Mouse (Mus musculus): Measurements from ENCODE around the gene Slc6a17.

The Slc6a17 gene

DNA sequence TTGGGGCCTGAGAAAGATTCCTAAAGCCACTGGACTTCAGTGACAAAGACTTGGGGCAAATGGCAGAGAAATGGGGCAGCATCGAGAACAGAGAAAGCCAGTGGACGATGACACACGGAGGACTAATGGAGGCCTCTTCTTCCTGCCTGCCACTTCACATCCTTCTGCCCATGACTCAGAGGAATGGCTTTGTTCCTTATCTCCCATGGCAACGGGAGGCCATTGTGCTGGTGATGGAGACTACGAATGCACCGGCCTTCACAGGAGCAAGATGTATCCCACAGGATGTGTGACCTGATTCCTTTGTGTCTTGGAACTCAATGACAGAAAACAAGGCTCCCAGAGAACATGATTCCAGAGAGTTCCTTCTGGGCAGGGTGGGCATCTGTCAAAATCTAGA is 6.7 kb upstream of the Slc6a17 start:
- DNase-seq (ENCODE audit: low read depth, low spot score): no peak

DNA sequence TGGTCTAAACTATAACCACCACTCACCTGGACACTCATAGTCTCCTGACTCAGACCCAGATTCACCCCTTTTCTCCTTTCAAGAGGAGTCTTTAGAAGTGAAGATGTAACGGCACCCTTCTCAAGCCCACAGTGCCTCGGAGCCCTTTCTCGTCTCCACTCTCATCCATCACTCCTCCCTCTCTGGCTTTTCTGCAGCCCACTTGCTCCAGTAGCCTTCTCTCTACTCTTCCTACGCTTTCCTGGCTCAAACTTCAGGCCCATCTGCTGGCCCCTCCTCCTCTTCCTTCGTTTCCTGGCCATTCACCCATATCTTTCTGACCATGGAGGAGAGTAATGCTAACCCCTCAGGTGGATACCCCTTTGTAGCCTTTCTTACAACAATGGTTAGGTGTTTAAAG is 3.1 kb upstream of the Slc6a17 start:
- no peak for DNase-seq (ENCODE audit: low read depth, low spot score)

DNA sequence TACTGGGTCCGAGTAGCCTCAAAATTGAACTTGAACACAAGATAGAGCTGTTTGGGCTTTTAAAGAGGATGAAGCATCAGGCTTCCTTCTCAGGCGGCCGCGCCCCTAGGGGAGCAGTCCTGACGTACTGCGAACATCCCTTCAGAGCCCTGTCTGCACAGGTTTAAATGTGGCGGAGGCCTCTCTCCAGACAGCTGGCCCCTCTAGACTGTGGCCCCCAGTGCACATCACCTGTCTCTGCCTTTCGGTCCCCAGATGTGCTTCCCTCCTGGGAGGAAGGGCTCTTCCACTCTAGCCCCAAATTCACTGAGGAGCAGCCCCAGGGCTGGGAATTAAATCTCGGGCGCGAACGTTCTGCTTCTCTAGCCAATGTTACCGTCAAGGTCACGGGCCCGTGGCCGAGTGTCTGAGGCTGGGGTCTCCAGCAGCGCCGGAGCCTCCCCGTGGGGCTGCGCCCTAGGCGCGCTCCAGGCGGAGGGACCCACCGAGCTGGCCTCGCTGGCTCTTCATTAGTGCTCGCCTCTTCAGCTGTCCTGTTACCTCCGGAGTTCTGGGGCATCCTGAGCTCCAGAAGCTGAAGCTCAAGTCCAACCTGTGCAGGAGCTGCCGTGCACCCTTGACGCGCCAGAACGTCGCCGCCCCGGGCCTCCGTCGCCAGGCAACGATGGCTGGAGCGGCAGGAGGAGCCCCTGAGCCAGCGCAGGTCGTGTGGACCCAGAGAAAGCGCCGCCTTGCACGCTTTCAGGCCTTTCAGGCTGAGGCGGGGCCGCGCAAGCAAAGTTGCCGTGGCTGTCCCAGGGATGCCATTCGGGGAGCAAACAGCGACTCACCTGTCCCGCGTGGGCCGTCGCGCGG is 815 bp downstream of the Slc6a17 start:
- no peak for DNase-seq (ENCODE audit: low read depth, low spot score)

DNA sequence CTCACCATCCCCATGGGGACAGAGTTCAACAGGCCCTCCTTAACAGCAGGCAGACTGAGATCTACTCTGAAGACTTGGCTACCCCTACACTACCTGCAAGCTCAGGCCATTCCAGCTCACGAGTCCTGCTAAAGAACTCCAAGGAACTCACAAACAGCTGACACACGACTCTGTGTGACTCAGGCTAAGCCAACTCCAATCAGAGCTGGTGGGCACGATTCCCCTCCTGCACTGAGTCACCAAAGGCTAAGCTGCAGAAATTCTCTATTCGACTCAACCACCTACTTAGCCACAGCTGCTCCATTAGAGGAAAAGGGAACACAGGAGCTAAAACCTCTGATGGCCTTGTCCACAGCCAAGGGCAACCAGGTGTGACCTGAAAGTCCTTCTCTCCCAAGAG is 1.8 kb downstream of the Slc6a17 start:
- no peak for DNase-seq (ENCODE audit: low read depth, low spot score)

DNA sequence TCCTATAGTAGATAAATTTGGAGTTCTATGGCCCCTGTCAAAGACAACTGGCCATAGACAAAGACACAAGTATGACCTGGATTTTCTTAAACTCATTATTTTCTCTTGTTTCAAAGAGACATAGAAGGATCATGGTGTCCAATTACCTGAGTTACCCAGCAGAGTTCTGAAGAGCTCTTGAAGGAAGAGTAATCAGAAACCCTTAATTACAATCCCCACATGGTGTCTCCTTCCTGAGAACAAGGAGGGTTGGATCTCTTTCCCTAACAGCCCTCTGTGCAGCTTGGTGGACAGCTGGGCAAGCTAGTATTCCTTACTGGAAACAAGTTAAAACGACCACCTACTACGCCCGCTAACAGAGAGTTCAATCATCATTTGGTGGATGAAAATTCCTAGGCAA is 6.4 kb downstream of the Slc6a17 start:
- no peak for DNase-seq (ENCODE audit: low read depth, low spot score)

DNA sequence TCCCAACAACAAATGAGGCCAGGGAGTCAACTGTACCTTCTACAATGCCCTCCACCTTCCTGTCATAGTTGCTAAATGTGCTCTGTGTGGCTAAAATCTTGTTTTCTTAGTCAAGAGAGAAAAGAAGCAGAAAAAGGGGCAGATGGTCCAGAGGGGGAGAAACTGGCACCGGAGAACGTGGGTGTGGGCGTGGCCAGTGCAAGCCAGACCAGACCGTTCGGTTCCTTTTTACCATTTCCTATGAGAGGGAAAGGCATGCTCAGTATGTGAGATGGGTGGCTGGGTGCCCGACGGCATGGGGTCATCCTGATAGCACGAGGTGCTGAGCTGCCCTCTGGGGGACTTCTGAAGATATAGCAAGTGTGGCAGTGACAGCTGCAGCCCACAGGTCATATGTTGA is 9.1 kb downstream of the Slc6a17 start:
- DNase-seq (ENCODE audit: low read depth, low spot score): no peak

- no peak for DNase-seq (ENCODE audit: low read depth, low spot score)
Measured at GRCm38 (mm10) chr3:107507966-107508365, 9.9 kb downstream of the Slc6a17 start.

- no peak for DNase-seq (ENCODE audit: low read depth, low spot score)
Measured at GRCm38 (mm10) chr3:107506531-107506930, 11.3 kb downstream of the Slc6a17 start.

- DNase-seq (ENCODE audit: low read depth, low spot score): no peak
Measured at GRCm38 (mm10) chr3:107505464-107506367, 12.1 kb downstream of the Slc6a17 start.

DNA sequence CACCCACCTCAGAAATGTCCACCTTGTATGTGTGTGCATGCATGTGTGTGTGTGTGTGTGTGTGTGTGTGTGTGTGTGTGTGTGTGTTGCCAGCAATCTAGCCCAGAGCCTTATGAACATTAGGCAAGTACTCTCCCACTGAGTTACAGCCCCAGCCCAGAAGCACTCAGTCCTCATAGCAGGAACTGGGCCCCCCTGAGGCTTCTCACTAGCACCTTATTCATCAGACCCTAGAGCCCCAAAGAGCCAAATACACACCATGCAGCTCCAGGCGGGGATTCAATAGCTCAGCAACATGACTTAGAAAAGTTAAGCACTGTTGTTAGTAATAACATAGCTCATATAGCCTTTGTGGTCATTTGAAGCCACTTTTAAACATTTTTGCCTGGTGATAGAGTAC is 13.3 kb downstream of the Slc6a17 start:
- no peak for DNase-seq (ENCODE audit: low read depth, low spot score)

- DNase-seq (ENCODE audit: low read depth, low spot score): no peak
Measured at GRCm38 (mm10) chr3:107503716-107504115, 14.1 kb downstream of the Slc6a17 start.

DNA sequence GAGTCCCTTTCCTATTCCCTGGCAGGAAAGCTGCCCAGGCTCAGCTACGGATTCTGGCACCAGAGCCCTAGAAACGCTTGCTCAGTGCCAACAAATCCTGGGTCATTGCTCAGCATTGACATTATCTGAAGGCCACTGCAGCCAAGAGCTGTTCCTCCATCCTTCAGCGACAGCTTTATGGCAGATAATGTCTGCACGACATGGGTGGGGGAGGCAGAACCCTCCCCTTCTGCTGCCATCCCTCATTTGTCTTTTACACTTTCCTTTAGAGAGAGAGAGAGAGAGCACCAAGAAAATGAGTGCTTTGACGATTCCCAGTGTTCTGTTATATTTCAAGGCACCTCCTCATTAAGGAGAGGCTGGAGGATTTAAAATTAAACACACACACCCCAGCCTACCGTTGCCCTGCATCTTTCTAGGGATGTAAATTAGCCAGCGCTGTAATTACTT is 16.1 kb downstream of the Slc6a17 start:
- no peak for DNase-seq (ENCODE audit: low read depth, low spot score)

- no peak for DNase-seq (ENCODE audit: low read depth, low spot score)
Measured at GRCm38 (mm10) chr3:107500301-107500700, 17.5 kb downstream of the Slc6a17 start.

GRCm38 (mm10) chr3:107496086-107496850 is 21.6 kb downstream of the Slc6a17 start:
- no peak for DNase-seq (ENCODE audit: low read depth, low spot score)

- DNase-seq (ENCODE audit: low read depth, low spot score): no peak
Measured at GRCm38 (mm10) chr3:107495524-107495923, 22.3 kb downstream of the Slc6a17 start.

DNA sequence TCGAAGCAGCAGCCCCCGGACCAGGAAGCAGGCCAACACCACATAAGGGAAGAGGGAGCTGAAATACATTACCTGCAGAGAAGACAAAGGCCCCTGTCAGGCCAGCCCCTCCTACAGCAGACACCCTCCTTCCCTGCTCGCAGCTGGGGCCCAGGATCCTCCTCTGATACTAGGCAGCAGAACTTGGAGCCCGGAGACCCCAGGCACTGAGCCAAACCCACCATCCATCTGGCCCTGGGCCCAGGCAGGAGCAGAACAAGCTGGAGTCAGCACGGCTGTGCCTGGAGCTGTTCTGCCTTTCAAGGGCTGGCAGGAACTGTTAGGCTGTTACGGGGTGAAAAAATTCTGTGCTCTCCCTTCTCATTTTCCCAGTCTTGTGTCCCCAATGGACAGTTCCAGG is 26.4 kb downstream of the Slc6a17 start:
- DNase-seq (ENCODE audit: low read depth, low spot score): no peak

DNA sequence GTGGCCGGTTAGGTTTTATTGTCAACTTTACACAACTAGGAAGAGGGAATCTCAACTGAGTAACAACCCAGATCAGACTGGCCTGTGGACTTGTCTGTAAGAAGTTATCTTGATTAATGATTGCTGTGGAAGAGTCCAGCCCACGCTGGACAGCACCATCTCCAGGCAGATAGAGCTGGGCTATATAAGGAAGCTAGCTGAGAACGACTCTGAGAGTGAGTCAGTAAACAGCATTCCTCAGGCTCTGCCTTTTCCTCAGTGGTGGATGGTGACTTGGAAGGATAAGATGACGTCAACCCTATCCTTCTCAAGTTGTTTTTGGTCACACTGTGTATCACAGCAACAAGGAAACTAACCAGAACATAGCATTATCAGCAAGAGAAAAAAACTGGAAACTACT is 29.2 kb downstream of the Slc6a17 start:
- DNase-seq (ENCODE audit: low read depth, low spot score): no peak

DNA sequence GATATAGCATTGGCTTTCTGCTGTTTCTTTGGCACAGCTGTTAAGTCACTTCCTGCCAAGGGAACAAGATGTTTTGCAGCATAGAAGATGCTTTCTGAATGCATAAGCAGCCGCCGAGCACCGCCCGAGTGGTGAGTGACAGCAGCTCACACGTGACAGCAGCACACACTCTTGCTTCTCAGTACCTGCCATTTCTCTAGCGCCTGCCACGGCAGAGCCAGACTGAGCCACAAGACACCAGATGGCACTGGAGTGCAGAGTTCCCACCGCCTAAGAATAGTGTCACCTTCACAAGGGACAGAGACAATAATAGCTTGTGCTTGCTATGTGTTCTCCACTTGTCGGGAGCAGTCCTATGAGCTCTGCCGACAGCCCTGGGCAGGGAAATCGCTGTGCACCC is 34.5 kb downstream of the Slc6a17 start:
- DNase-seq (ENCODE audit: low read depth, low spot score): peak; percentile 30

DNA sequence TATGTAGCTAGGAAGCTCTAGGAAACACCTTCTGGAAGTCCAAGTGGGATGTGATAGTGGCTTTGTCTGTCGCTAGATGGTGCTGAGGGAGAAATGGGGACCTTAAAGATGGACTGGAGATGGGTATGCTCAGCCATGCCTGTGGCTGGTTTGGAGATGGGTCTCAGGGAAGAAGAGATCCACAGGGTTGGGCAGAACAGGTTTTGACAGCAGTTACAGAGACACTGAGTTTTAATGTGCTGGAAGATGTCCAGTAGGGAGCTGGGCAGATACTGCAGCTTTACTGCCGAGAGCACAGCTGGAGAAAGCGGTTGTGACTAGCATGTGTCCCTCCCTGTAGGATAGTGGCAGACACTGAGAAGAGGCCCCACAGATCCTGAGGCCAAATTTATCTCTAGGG is 37.2 kb downstream of the Slc6a17 start:
- DNase-seq (ENCODE audit: low read depth, low spot score): no peak

GRCm38 (mm10) chr3:107472198-107472597 is 45.6 kb downstream of the Slc6a17 start:
- peak; percentile 60 for DNase-seq (ENCODE audit: low read depth, low spot score)

GRCm38 (mm10) chr3:107469059-107469458 is 48.8 kb downstream of the Slc6a17 start:
- DNase-seq (ENCODE audit: low read depth, low spot score): no peak

GRCm38 (mm10) chr3:107468106-107468505 is 49.7 kb downstream of the Slc6a17 start:
- DNase-seq (ENCODE audit: low read depth, low spot score): no peak

All from CD4-positive, CD25-positive, alpha-beta regulatory T cell, adult 2 months (primary cell).